Mouse (Mus musculus) megakaryocyte-erythroid progenitor cell, adult 5-6 weeks (primary cell): ENCODE data around the gene 3110082I17Rik. TPM values are rescaled to one million over a fixed set of nuclear protein-coding genes. Genes with fewer than 3 reads are reported as not detected.
"Not testable (repeated sequence)": the region's sequence is repeated elsewhere in the genome, so short reads cannot be mapped to it uniquely, and the experiment has no call there.

Experiments used
- ATAC-seq: replicated peaks from 2 replicates; pipeline ENCODE4 v1.8.0; 2016; ENCODE audit warnings: mild to moderate bottlenecking, inconsistent platforms; ENCODE audit not compliant: severe bottlenecking, poor library complexity, low FRiP score, low TSS enrichment
- total RNA-seq, 2 experiments: library from RNA; stranded (forward) in 1 of 2; stranded (reverse) in 1 of 2; fragments of 200-1000, 215-1000 nt in 1 of 2; fragments of >200 nt in 1 of 2; fragmentation: Nextera tagmentation in 1 of 2; gene quantifications; 2 replicates each; pipeline ENCODE4 v1.2.3; 2014 to 2017

3110082I17Rik gene
- total RNA-seq, 2 experiments from 2014 or later, result 28.0 to 40.1 TPM

- no peak for ATAC-seq
These were observed 122.4 kb downstream of the 3110082I17Rik start for GRCm38 (mm10) chr5:139337826-139338370.

DNA sequence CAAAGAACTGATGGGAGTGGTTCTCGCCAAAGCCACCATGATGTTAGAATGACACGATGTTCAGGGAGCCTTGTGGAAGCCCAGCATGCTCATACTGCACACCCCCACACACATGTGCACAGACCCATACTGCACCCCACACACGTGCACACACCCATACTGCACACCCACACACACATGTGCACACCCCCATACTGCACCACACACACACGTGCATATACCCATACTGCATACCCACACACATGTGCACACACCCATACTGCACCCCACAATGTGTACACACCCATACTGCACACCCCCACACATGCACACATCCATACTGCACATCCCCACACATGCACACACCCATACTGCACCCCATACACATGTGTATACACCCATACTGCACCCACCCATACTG, 124.7 kb downstream of the 3110082I17Rik start:
- no peak for ATAC-seq

DNA sequence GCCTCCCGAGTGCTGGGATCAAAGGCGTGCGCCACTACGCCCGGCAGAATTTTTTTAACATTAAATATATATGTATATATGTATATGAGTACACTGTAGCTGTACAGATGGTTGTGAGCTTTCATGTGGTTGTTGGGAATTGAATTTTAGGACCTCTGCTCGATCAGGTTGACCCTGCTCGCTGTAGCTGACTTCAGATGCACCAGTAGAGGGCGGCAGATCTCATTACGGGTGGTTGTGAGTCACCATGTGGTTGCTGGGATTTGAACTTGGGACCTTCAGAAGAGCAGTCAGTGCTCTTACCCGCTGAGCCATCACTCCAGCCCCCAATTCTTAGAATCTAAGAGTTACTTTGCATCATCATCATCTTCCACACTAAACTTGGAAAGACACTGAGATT, 125.9 kb downstream of the 3110082I17Rik start:
- ATAC-seq, result not testable (repeated sequence)

DNA sequence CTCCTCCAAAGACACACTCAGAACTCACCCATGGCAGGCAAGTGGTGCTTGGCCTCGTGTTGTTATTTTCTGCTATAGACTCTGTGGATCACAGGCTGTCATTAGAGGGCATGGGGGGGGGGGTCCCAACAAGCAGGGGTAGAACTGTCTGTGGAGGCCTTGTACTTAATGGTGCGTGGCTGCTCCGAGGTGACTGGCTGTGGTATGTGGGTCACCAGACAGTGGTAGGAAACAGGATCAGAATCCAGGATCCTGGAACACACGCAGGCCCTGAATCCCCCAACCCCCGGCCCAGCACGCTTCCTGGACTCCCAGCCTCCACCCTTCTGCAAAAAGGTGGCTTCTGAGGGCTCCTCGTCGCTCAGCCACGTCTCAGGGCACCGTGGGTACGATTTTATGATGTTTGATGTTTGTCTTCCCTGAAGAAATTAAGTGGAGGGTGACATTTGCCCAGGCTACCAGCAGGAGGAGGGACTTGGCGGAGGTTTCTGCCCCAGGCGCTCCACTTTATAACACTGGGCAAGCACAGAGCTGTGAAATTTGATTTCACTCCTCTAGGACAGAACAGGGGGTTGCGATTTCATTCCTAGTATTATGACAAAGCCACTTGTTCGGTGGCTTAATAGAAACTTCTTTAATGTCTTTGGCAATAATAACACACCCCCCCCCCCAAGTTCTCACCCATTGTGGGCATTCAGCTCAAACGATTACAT, 126.9 kb downstream of the 3110082I17Rik start:
- ATAC-seq, result no peak

- ATAC-seq, result 0 out of 2 replicates have a peak, but pooled peaks have one; percentile 6
These were observed 127.6 kb downstream of the 3110082I17Rik start for GRCm38 (mm10) chr5:139332590-139333272.

GRCm38 (mm10) chr5:139331742-139332141, 128.6 kb downstream of the 3110082I17Rik start:
- peak; percentile 51; the same call in 1 of the 2 replicates for ATAC-seq

- no peak for ATAC-seq
These were observed 129.6 kb downstream of the 3110082I17Rik start for GRCm38 (mm10) chr5:139330766-139331165.

DNA sequence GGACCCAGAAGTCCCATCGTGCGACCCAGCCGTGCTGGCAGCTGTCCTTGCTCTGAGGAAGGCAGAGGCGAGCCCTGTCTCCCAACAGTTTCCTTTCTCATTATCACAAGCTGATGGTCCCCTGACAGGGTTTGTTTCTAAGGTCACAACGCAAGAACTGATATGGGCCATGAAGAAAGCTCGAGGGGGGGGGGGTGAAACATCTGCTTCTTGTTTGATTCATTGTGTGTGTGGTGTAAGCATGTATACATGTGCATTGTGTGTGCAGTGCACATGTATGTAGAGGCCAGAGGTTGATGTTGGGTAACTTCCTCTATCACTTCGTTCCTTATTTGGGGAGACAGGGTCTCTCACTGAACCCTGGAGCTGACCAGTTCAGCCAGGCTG, 132.7 kb downstream of the 3110082I17Rik start:
- no peak for ATAC-seq

DNA sequence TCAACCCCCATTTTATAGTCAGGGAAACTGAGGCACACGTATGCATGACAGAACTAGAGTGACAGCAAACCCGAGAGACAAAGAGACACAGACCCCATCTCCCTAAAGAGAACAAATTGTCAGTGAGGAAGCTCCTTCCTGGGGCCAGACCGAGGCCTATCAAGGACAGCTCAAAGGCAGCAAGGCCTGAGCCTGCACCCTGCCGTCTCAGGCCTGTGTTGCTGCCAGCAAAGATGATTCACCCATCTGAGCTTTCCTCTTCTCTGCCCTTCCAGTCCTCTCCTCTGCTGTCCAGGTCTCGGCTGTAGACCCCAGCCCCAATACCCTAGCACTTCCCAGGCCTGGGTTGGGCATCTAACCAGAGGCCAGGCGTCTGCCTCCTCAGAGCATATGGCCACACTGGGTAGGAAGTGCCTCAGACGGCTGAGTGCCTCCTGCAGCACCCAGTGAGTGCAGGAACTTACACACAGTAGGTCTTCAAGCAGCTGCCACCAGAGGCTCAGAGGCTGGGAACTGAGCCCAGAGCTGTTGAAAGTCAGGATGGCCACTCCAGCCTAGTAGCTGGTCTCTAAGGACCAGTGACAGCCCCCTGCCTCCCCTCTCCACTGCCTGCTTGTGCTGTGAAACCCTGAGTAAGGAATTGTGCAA, 133.2 kb downstream of the 3110082I17Rik start:
- ATAC-seq, result no peak

- ATAC-seq, result no peak
These were observed 134.1 kb downstream of the 3110082I17Rik start for GRCm38 (mm10) chr5:139326111-139326696.

- peak; percentile 72 for ATAC-seq
These were observed 134.8 kb downstream of the 3110082I17Rik start, which contains the start of gene Adap1 for GRCm38 (mm10) chr5:139325395-139325966. TSS of gene Adap1 (minus strand) at chr5:139325622.

DNA sequence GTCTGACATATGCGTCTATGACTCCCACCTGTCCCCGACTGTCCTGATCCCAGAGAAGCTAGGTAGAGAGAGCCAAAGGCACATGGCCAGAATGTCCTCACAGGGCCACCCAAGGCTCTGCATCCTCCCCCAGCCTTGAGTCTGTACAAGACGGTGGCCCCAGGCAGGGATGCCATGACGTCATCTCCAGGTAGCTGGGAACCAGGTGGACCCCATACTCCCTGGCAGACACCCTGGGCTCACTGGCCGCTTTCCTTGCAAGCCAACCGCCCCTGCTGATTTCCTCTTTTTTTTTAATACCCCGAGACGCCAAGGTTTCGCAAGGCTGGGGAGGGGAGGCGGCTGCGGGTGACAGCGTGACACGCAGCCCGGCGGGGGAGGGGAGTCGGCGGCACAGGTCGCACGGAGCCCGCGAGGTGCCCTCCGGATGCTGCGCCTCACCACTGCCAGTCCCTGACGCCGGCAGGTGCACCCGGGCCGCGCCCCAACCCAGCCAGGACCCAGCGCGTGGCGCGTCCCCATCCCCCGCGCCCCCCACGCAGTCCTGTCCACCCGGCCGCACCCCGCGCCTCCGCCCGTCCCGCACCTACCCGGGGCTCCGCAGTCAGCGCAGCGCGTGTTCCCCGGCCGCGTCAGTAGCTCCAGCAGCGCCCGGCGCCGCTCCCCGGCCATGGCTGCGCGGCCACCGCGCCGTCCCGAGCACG, 135.5 kb downstream of the 3110082I17Rik start:
- no peak for ATAC-seq

GRCm38 (mm10) chr5:139324045-139324491, 136.3 kb downstream of the 3110082I17Rik start:
- ATAC-seq, result peak; percentile 47; the same call in 1 of the 2 replicates

- no peak for ATAC-seq
These were observed 136.9 kb downstream of the 3110082I17Rik start for GRCm38 (mm10) chr5:139323260-139323924.

GRCm38 (mm10) chr5:139321331-139321730, 139.0 kb downstream of the 3110082I17Rik start:
- ATAC-seq, result no peak

DNA sequence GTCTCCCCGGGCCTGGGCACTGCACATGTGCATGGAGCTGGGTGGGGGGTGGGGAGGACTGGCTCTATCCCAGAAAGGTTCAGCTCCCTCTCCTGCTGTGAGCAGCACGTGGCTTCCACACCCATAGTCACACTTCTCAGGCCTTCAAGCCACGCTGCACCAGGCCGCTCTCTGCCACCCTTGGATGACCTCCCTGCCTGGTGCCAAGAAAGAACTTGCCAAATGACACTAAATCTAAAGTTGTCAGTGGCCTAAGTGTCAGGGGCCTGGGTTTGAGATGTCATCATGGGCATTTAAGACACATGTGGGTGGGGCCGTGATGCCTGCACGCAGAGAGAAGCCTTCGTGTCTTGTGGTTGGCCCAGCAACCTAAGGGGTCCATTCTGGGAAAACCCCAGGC, 139.9 kb downstream of the 3110082I17Rik start:
- no peak for ATAC-seq

DNA sequence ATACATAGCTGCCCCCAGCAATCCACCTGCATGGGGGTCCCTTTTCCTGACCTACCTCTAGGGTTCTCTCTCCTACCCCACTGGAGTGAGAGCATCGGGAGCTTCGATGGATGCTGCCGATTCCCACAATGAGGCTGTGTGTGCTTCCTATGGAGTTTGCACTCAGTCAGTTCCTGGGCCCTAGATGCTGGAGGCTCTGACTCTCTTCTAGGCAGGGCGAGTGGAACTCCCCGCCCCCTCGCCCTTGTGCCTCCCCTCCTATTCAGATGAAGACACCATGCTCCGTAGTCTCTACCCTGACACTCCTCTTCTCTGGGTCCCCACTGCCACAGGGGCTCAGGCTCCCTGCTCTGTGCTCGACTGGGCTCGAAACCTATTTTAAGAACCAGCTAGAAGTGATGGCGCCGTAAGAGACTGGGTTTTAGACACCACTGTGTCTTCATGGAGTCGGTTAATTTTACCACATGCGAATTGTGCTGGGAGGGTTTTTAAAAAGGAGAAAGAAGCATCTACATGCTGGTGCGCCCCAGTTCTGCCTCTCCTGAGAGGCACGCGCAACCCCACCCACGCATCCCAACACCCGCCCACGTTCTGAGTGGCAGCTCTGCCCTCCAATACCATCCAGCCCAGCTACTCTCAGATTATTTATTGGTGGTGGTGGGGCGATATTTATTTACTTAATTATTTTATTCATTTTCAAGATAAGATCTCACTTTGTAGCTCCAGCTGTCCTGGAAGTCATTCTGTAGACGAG, 142.4 kb downstream of the 3110082I17Rik start:
- ATAC-seq, result no peak
